In the genomic region with DNA sequence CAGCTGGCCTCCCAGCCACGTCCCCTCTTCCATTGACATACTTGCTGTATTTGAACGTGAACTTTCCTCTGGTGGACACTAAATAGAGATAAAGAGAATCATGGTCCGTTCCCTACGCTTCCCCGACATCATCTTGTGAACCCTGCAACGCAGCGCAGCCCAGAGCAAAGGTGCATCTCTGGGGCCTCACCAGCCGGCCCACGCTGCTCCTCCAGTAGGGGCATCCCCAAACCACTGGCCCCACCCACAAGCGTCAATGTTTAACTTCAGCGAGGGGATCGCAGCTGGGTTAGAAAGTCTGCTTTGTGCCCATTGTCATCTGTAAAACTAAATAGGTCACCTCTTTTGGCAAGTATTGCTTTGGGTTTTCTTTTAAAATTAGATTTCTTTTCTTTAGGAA, we compare ENCODE assay signal across 17 mouse cellular contexts.
A peak's percentile ranks its signal among the peaks of the same experiment; 100 is the strongest.
DNase-seq lines count a peak whose midpoint lies in the region; ATAC-seq and TF ChIP-seq lines count a peak whose summit lies in the region.
"Had no signal": no experiment of that assay in that cellular context is flagged by ENCODE, and none has a peak within 500 bp of the region (broad histone marks: within the 10 kb centered on the region; RNA-seq: fewer than 3 reads in every experiment).

No protein-coding gene starts in this region.

- peaks cover 25% of the 10 kb centered on the region for H3K36me3 ChIP-seq in kidney, embryonic 14.5 days (ENCODE audit: control insufficient read depth, insufficient read depth, low read length)
- peaks cover 52% of the 10 kb centered on the region; the same call in 1 of the 2 replicates for H3K36me3 ChIP-seq in intestine, postnatal 0 days (ENCODE audit: control insufficient read depth, insufficient read depth)
- H3K36me3 ChIP-seq in liver, embryonic 13.5 days, result peaks cover 39% of the 10 kb centered on the region

- intact Hi-C loops in gastrocnemius, postnatal 36 days (cut with DNase I), result no loop called here
- intact Hi-C loops in heart, postnatal 25 days (cut with DNase I), result loop anchor here (2.0 kb wide), 1 partner anchor 117 kb away; no protein-coding TSS in a partner anchor

- no peak overlapping the region for H3K4me3 ChIP-seq in kidney, embryonic 14.5 days (ENCODE audit: low read length)
- no peak overlapping the region for H3K4me3 ChIP-seq in intestine, postnatal 0 days (ENCODE audit: low read depth, low read length)
- no peak overlapping the region for H3K4me3 ChIP-seq in liver, embryonic 13.5 days (replicated peaks)
- H3K4me3 ChIP-seq: embryonic facial prominence, embryonic 13.5 days; forebrain, embryonic 10.5 days; limb, embryonic 10.5 days; lung, embryonic 15.5 days; megakaryocyte, embryonic 14.5 days had no signal

- peak; percentile 32 for DNase-seq in kidney, adult 18-20 months
- no peak for DNase-seq in liver, embryonic 13.5 days
- peak; percentile 73 for DNase-seq in thymus, postnatal 4 days
- DNase-seq in gastrocnemius, postnatal 36 days, result no peak
- DNase-seq in heart, postnatal 25 days (ENCODE audit: low spot score), result no peak
- DNase-seq in layer of hippocampus, postnatal 25 days (ENCODE audit: extremely low spot score in 1 of 2, low spot score in 1 of 2), result no peak
- DNase-seq: adrenal gland, postnatal 25 days; heart, adult 11 months; spleen, adult 18-20 months had no signal

- H3K27ac ChIP-seq in kidney, embryonic 14.5 days (ENCODE audit: low read depth, low read length), result no peak overlapping the region
- H3K27ac ChIP-seq in intestine, postnatal 0 days (ENCODE audit: low read depth, low read length), result no peak overlapping the region
- H3K27ac ChIP-seq in liver, embryonic 13.5 days, result no peak overlapping the region
- H3K27ac ChIP-seq: embryonic facial prominence, embryonic 13.5 days; forebrain, embryonic 10.5 days; hindbrain, embryonic 14.5 days; limb, embryonic 10.5 days; lung, embryonic 15.5 days had no signal

- no peak for TF ChIP-seq CTCF in intestine, postnatal 0 days (IDR thresholded peaks at IDR 0.05; ENCODE audit: low read depth)

- H3K9ac ChIP-seq in kidney, embryonic 14.5 days (ENCODE audit: low read depth, low read length), result no peak overlapping the region
- no peak overlapping the region for H3K9ac ChIP-seq in intestine, postnatal 0 days (ENCODE audit: low read depth, low read length)
- no peak overlapping the region for H3K9ac ChIP-seq in liver, embryonic 13.5 days
- H3K9ac ChIP-seq: embryonic facial prominence, embryonic 13.5 days; hindbrain, embryonic 14.5 days; lung, embryonic 15.5 days had no signal

- peaks cover 9% of the 10 kb centered on the region; the same call in 1 of the 2 replicates for H3K4me1 ChIP-seq in kidney, embryonic 14.5 days (ENCODE audit: control insufficient read depth, insufficient read depth, low read length)
- H3K4me1 ChIP-seq in intestine, postnatal 0 days (replicated peaks; ENCODE audit: control insufficient read depth, insufficient read depth, low read length), result no peaks in the 10 kb centered on the region
- peaks cover 14% of the 10 kb centered on the region for H3K4me1 ChIP-seq in liver, embryonic 13.5 days (replicated peaks)
- H3K4me1 ChIP-seq: lung, embryonic 15.5 days had no signal

- no peak for ATAC-seq in kidney, embryonic 14.5 days (ENCODE audit: low FRiP score, low TSS enrichment)
- ATAC-seq in intestine, postnatal 0 days, result peak; percentile 53
- peak; percentile 51 for ATAC-seq in liver, embryonic 13.5 days (ENCODE audit: low read depth)

- 89% methylated on average over 12 of the region's 12 CpGs for WGBS in kidney, embryonic 14.5 days
- WGBS in intestine, postnatal 0 days, result 42% methylated on average over 12 of the region's 12 CpGs
- WGBS in liver, embryonic 13.5 days (ENCODE audit: insufficient replicate concordance), result 74% methylated on average over 12 of the region's 12 CpGs

- no peak overlapping the region for H3K4me2 ChIP-seq in kidney, embryonic 14.5 days (replicated peaks; ENCODE audit: low read depth, low read length)
- H3K4me2 ChIP-seq in intestine, postnatal 0 days (replicated peaks; ENCODE audit: low read depth), result no peak overlapping the region; the same call in 1 of the 2 replicates
- no peak overlapping the region for H3K4me2 ChIP-seq in liver, embryonic 13.5 days
- H3K4me2 ChIP-seq: embryonic facial prominence, embryonic 13.5 days; hindbrain, embryonic 14.5 days; lung, embryonic 15.5 days had no signal

- H3K9me3 ChIP-seq in kidney, embryonic 14.5 days (ENCODE audit: control insufficient read depth, low read length), result no peaks in the 10 kb centered on the region
- no peaks in the 10 kb centered on the region for H3K9me3 ChIP-seq in intestine, postnatal 0 days (ENCODE audit: control insufficient read depth)
- no peaks in the 10 kb centered on the region for H3K9me3 ChIP-seq in liver, embryonic 13.5 days (replicated peaks)
- H3K9me3 ChIP-seq: embryonic facial prominence, embryonic 13.5 days; forebrain, embryonic 10.5 days; limb, embryonic 10.5 days; lung, embryonic 15.5 days; megakaryocyte, embryonic 14.5 days had no signal

- H3K27me3 ChIP-seq in kidney, embryonic 14.5 days (ENCODE audit: control insufficient read depth, insufficient read depth, low read length), result no peaks in the 10 kb centered on the region
- H3K27me3 ChIP-seq in intestine, postnatal 0 days (replicated peaks; ENCODE audit: control insufficient read depth, insufficient read depth, low read length), result no peaks in the 10 kb centered on the region
- no peaks in the 10 kb centered on the region for H3K27me3 ChIP-seq in liver, embryonic 13.5 days
- H3K27me3 ChIP-seq: embryonic facial prominence, embryonic 13.5 days; lung, embryonic 15.5 days; megakaryocyte, embryonic 14.5 days had no signal

Comparison
In these comparisons a context has a peak if more than half of its experiments do, and no peak if none do; other contexts are left out.
1. DNase-seq: peak in kidney, adult 18-20 months (single experiment) and thymus, postnatal 4 days (single experiment); none in liver, embryonic 13.5 days (single experiment), gastrocnemius, postnatal 36 days (0 of 2), heart, postnatal 25 days (single experiment) and layer of hippocampus, postnatal 25 days (0 of 2).